Mouse (Mus musculus): Measurements from ENCODE around the gene Olfr63. TPM values are rescaled to one million over a fixed set of nuclear protein-coding genes. Genes with fewer than 3 reads are reported as not detected.
A peak's percentile ranks its signal among the peaks of the same experiment; 100 is the strongest.
"Not testable (repeated sequence)": the region's sequence is repeated elsewhere in the genome, so short reads cannot be mapped to it uniquely, and the experiment has no call there.

Gene Olfr63
- 0.02 TPM in 1 of 2 replicates, not detected in the other for polyA plus RNA-seq (2016; fragmentation: Nextera tagmentation; extraction: Ambion mirVana)

GRCm38 (mm10) chr17:33264376-33264775, at the start of gene Olfr63:
TSS of gene Olfr63 (plus strand) at chr17:33264676.
- Histone ChIP-seq H3K27me3 (replicated peaks) (peaks cover 4% of the 10 kb centered on the region; the same call in 1 of the 2 replicates), H3K9me3 (replicated peaks) (no peaks in the 10 kb centered on the region), H3K27ac (no peak within 1 kb of the TSS), H3K4me1 (no peaks in the 10 kb centered on the region), H3K9ac (no peak within 1 kb of the TSS), H3K4me2 (no peak within 1 kb of the TSS), H3K36me3 (no peaks in the 10 kb centered on the region), H3K4me3 (no peak within 1 kb of the TSS)
- ATAC-seq, result no peak
- WGBS (ENCODE audit: insufficient replicate concordance), result 63% methylated on average over 1 of the region's 1 CpGs

- H3K9ac ChIP-seq, result no peak within 1 kb of the TSS
- ATAC-seq, result no peak
- no peaks in the 10 kb centered on the region for H3K27me3 ChIP-seq (replicated peaks)
- no peak within 1 kb of the TSS for H3K4me3 ChIP-seq
- no peaks in the 10 kb centered on the region for H3K4me1 ChIP-seq
- H3K9me3 ChIP-seq (replicated peaks), result 0 out of 2 replicates have a peak, but pooled peaks cover 4% of the 10 kb centered on the region
- H3K27ac ChIP-seq, result no peak within 1 kb of the TSS
- 54% methylated on average over 2 of the region's 2 CpGs for WGBS (ENCODE audit: insufficient replicate concordance)
- no peak within 1 kb of the TSS for H3K4me2 ChIP-seq
- no peaks in the 10 kb centered on the region for H3K36me3 ChIP-seq
Measured at GRCm38 (mm10) chr17:33221590-33221989, 42.9 kb upstream of the Olfr63 start, which contains the start of gene Olfr1564. TSS of gene Olfr1564 (minus strand) at chr17:33221690.

DNA sequence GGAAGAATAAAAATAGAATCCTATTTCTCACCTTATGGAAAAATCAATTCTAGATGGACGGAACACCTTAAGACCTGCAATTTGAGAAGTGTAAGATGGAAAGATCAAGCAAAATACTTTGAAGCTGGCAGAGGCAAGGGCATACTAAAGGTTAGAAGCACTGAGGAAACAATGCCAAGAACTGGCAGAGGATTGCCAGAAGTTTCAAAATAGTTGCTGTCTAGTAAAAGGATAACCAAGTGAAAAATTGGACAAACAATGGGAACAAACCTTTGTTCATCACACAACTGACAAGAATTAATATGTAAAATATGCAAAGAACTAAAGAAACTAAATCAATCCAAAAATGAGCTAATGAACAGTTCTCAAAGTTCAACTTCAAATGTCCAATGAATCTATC, 27.8 kb upstream of the Olfr63 start:
- ATAC-seq; H3K4me2 ChIP-seq; H3K4me1 ChIP-seq; H3K27me3 ChIP-seq (replicated peaks); H3K4me3 ChIP-seq; H3K27ac ChIP-seq; H3K9ac ChIP-seq: not testable (repeated sequence)
- WGBS (ENCODE audit: insufficient replicate concordance), result 80% methylated on average over 1 of the region's 1 CpGs
- H3K36me3 ChIP-seq, result peaks cover 14% of the 10 kb centered on the region
- H3K9me3 ChIP-seq (replicated peaks), result peaks cover 10% of the 10 kb centered on the region

DNA sequence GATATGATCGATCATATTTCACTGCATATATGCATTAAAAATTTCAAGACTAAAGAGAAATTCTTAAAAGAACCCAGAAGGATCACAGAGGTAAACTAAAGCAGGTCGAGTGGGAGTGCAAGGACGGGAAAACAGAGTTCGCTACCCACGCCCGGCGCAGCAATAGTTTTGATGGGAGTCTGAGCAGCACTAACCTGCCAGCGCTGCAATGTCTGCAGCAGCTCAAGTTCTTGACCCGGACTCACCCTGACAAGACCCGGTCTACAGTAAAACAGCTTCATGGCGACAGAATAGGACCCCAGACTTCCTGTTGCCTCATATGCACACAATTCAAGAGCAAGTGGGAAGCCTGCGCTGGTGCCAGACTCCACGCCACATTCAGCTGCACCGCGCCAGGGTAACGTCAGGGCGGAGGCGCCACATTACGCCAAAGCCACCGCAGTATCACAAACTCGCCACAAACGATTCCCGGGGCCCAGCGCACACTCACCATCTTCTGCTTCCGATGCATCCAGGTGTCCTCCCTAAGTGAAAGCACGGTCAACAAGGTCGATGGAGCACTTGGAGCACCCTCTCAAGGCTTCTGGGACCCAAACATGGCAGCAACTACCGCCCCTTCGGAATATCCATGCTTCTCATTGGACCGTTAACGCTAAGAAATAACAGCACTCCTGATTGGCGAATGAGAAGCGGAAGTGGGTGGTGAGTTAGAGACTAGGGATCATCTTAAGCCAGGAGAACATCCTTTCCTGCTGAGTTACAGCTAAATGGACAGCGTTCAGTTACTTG, 9.8 kb upstream of the Olfr63 start, which contains the start of gene Zfp955a:
TSS of gene Zfp955a (minus strand) at position 616 of the 789 bp plus-strand sequence.
- Histone ChIP-seq H3K4me3 (peak within 1 kb of the TSS; percentile 13; the same call in 1 of the 2 replicates), H3K4me2 (peak within 1 kb of the TSS; percentile 43)
- peak; percentile 96 for ATAC-seq
- not testable (repeated sequence) for H3K36me3 ChIP-seq; H3K27ac ChIP-seq; H3K9ac ChIP-seq; H3K4me1 ChIP-seq; H3K27me3 ChIP-seq (replicated peaks); H3K9me3 ChIP-seq (replicated peaks)
- 26% methylated on average over 1 of the region's 34 CpGs for WGBS (ENCODE audit: insufficient replicate concordance)

- no CpG with 5 or more reads among the region's 2 CpGs for WGBS (ENCODE audit: insufficient replicate concordance)
- H3K27me3 ChIP-seq (replicated peaks); ATAC-seq; H3K9me3 ChIP-seq (replicated peaks); H3K9ac ChIP-seq; H3K4me3 ChIP-seq; H3K4me1 ChIP-seq; H3K27ac ChIP-seq; H3K4me2 ChIP-seq; H3K36me3 ChIP-seq: not testable (repeated sequence)
Measured at GRCm38 (mm10) chr17:33255319-33255657, 9.2 kb upstream of the Olfr63 start.

DNA sequence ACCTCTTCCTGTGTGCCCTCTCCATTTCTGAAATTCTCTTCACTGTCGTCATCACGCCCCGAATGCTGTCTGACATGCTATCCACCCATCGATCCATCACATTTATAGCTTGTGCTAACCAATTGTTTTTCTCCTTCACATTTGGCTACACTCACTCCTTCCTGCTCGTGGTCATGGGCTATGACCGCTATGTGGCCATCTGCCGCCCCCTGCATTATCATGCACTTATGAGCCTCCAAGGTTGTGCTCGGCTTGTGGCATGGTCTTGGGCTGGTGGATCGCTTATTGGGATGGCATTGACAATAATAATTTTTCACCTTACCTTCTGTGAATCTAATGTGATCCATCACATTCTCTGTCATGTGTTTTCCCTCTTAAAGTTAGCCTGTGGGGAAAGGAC, 4.4 kb downstream of the Olfr63 start:
- no peaks in the 10 kb centered on the region for H3K36me3 ChIP-seq
- ATAC-seq, result no peak
- H3K4me3 ChIP-seq, result no peak overlapping the region
- no peak overlapping the region for H3K4me2 ChIP-seq
- no peaks in the 10 kb centered on the region for H3K4me1 ChIP-seq
- H3K9ac ChIP-seq, result no peak overlapping the region
- H3K9me3 ChIP-seq (replicated peaks), result no peaks in the 10 kb centered on the region
- no peak overlapping the region for H3K27ac ChIP-seq
- H3K27me3 ChIP-seq (replicated peaks), result peaks cover 4% of the 10 kb centered on the region; the same call in 1 of the 2 replicates
- 71% methylated on average over 9 of the region's 9 CpGs for WGBS (ENCODE audit: insufficient replicate concordance)

GRCm38 (mm10) chr17:33289039-33289875, 24.8 kb downstream of the Olfr63 start, which contains the start of gene Zfp955b:
TSS of gene Zfp955b (plus strand) at chr17:33289544.
- H3K9me3 ChIP-seq (replicated peaks); H3K9ac ChIP-seq; H3K27me3 ChIP-seq (replicated peaks); H3K27ac ChIP-seq; H3K4me1 ChIP-seq; H3K36me3 ChIP-seq: not testable (repeated sequence)
- Histone ChIP-seq H3K4me3 (peak within 1 kb of the TSS; percentile 27; the same call in 1 of the 2 replicates), H3K4me2 (peak within 1 kb of the TSS; percentile 40)
- no CpG with 5 or more reads among the region's 25 CpGs for WGBS (ENCODE audit: insufficient replicate concordance)
- peak; percentile 96 for ATAC-seq

DNA sequence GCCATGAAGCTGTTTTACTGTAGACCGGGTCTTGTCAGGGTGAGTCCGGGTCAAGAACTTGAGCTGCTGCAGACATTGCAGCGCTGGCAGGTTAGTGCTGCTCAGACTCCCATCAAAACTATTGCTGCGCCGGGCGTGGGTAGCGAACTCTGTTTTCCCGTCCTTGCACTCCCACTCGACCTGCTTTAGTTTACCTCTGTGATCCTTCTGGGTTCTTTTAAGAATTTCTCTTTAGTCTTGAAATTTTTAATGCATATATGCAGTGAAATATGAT, 25.3 kb downstream of the Olfr63 start:
- not testable (repeated sequence) for H3K27me3 ChIP-seq (replicated peaks); H3K9ac ChIP-seq; H3K36me3 ChIP-seq; H3K4me1 ChIP-seq; H3K27ac ChIP-seq; H3K9me3 ChIP-seq (replicated peaks)
- peak overlapping the region; percentile 27; the same call in 1 of the 2 replicates for H3K4me3 ChIP-seq
- no CpG with 5 or more reads among the region's 9 CpGs for WGBS (ENCODE audit: insufficient replicate concordance)
- peak overlapping the region; percentile 40; the same call in 1 of the 2 replicates for H3K4me2 ChIP-seq
- peak; percentile 71 for ATAC-seq

Other genes starting within 250 kb of the Olfr63 start
- 3.3 and 3.5 TPM in 2 replicates for gene Zfp763, start 231.3 kb upstream of the Olfr63 start, polyA plus RNA-seq (2016; fragmentation: Nextera tagmentation; extraction: Ambion mirVana)
- not detected in 2 replicates for gene 4921501E09Rik, start 196.6 kb upstream of the Olfr63 start, polyA plus RNA-seq (2016; fragmentation: Nextera tagmentation; extraction: Ambion mirVana)
- gene Zfp563, start 175.4 kb upstream of the Olfr63 start, polyA plus RNA-seq (2016; fragmentation: Nextera tagmentation; extraction: Ambion mirVana), result 1.7 and 1.9 TPM in 2 replicates
- gene Morc2b, start 125.0 kb upstream of the Olfr63 start, polyA plus RNA-seq (2016; fragmentation: Nextera tagmentation; extraction: Ambion mirVana), result not detected in 2 replicates
- not detected in 2 replicates for gene Olfr55, start 96.2 kb upstream of the Olfr63 start, polyA plus RNA-seq (2016; fragmentation: Nextera tagmentation; extraction: Ambion mirVana)
- not detected in 2 replicates for gene Olfr239, start 73.4 kb upstream of the Olfr63 start, polyA plus RNA-seq (2016; fragmentation: Nextera tagmentation; extraction: Ambion mirVana)
- not detected in 2 replicates for gene Olfr1564, start 43.0 kb upstream of the Olfr63 start, polyA plus RNA-seq (2016; fragmentation: Nextera tagmentation; extraction: Ambion mirVana)
- 6.1 and 7.0 TPM in 2 replicates for gene Zfp955a, start 9.5 kb upstream of the Olfr63 start, polyA plus RNA-seq (2016; fragmentation: Nextera tagmentation; extraction: Ambion mirVana)
- gene Zfp955b, start 24.9 kb downstream of the Olfr63 start, polyA plus RNA-seq (2016; fragmentation: Nextera tagmentation; extraction: Ambion mirVana), result 4.0 and 4.2 TPM in 2 replicates
- 4.5 and 5.3 TPM in 2 replicates for gene Zfp81, start 94.2 kb downstream of the Olfr63 start, polyA plus RNA-seq (2016; fragmentation: Nextera tagmentation; extraction: Ambion mirVana)
- 9.1 TPM in 2 replicates for gene Zfp101, start 130.0 kb downstream of the Olfr63 start, polyA plus RNA-seq (2016; fragmentation: Nextera tagmentation; extraction: Ambion mirVana)
- not detected in 2 replicates for gene Actl9, start 168.2 kb downstream of the Olfr63 start, polyA plus RNA-seq (2016; fragmentation: Nextera tagmentation; extraction: Ambion mirVana)

All from liver, embryonic 12.5 days (tissue).